ENCODE assay signal across 8 mouse cellular contexts in the genomic region with DNA sequence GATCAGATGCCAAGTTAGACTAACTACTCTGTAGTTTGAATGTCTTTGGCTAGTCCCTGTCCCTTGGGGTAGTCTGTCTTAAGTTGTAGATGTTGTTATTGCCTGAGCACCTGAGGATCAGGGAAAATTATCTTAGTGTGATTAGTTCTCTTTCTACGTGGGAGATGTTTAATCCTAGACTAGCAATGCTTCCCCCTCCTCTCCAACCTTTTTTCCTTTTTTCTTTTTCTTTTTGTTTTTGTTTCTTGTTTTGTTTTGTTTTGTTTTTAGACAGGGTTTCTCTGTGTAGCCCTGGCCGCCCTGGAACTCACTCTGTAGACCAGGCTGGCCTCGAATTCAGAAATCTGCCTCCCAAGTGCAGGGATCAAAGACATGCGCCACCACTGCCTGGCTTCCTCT. TPM values are rescaled to one million over a fixed set of nuclear protein-coding genes. Genes with fewer than 3 reads are reported as not detected.
DNase-seq lines count a peak whose midpoint lies in the region; ATAC-seq and TF ChIP-seq lines count a peak whose summit lies in the region.

A gene (minus strand): TSS at position 100 of the 399 bp plus-strand sequence.

- DNase-seq in neural tube, embryonic 11.5 days (ENCODE audit: low spot score), result no peak
- DNase-seq in neural tube, embryonic 10.5 days (ENCODE audit: extremely low spot score, low spot score), result no peak
- no peak for DNase-seq in heart, postnatal 10 days
- no peak for DNase-seq in limb, embryonic 11.5 days (ENCODE audit: low spot score)
- no peak for DNase-seq in right cerebral cortex, postnatal 14 days
- no peak for DNase-seq in kidney, adult 18-20 months

- peak within 1 kb of the TSS; percentile 75 for H3K4me3 ChIP-seq in neural tube, embryonic 11.5 days (ENCODE audit: low read depth, low read length)
- H3K4me3 ChIP-seq in embryonic fibroblast, embryonic 13.5 days (ENCODE audit: insufficient read depth, low read length), result peak within 1 kb of the TSS; percentile 64
- H3K4me3 ChIP-seq in limb, embryonic 11.5 days (ENCODE audit: low read depth, low read length), result peak within 1 kb of the TSS; percentile 75
- peak within 1 kb of the TSS; percentile 81 for H3K4me3 ChIP-seq in olfactory bulb, adult 2 months (ENCODE audit: insufficient read depth, low read depth, low read length)

- no peaks in the 10 kb centered on the region for H3K27me3 ChIP-seq in neural tube, embryonic 11.5 days (ENCODE audit: control insufficient read depth, insufficient read depth, low read length)
- no peaks in the 10 kb centered on the region for H3K27me3 ChIP-seq in limb, embryonic 11.5 days (ENCODE audit: control insufficient read depth, insufficient read depth, low read length)

- H3K4me2 ChIP-seq in neural tube, embryonic 11.5 days (ENCODE audit: low read depth), result peak within 1 kb of the TSS; percentile 97
- peak within 1 kb of the TSS; percentile 77 for H3K4me2 ChIP-seq in limb, embryonic 11.5 days (ENCODE audit: low read depth, severe bottlenecking)

- H3K9me3 ChIP-seq in neural tube, embryonic 11.5 days (ENCODE audit: control insufficient read depth, low read length), result no peaks in the 10 kb centered on the region
- no peaks in the 10 kb centered on the region for H3K9me3 ChIP-seq in limb, embryonic 11.5 days (ENCODE audit: control insufficient read depth, low read length)

- TF ChIP-seq CTCF in embryonic fibroblast, embryonic 13.5 days (IDR thresholded peaks at IDR 0.05; ENCODE audit: borderline replicate concordance, insufficient read depth, low read length), result no peak
- no peak for TF ChIP-seq CTCF in olfactory bulb, adult 2 months (IDR thresholded peaks at IDR 0.05; ENCODE audit: insufficient read depth, low read depth, low read length)

- peak within 1 kb of the TSS; percentile 92 for H3K27ac ChIP-seq in neural tube, embryonic 11.5 days (ENCODE audit: low read depth, low read length)
- H3K27ac ChIP-seq in embryonic fibroblast, embryonic 13.5 days (ENCODE audit: insufficient read depth, low read length), result peak within 1 kb of the TSS; percentile 83
- peak within 1 kb of the TSS; percentile 93 for H3K27ac ChIP-seq in limb, embryonic 11.5 days (replicated peaks; ENCODE audit: low read depth, low read length)
- peak within 1 kb of the TSS; percentile 65 for H3K27ac ChIP-seq in olfactory bulb, adult 2 months (ENCODE audit: insufficient read depth, low read depth, low read length)

- no peak for TF ChIP-seq POLR2A in embryonic fibroblast, embryonic 13.5 days (IDR thresholded peaks at IDR 0.05; ENCODE audit: low read depth, low read length)
- no peak for TF ChIP-seq POLR2A in olfactory bulb, adult 2 months (IDR thresholded peaks at IDR 0.05; ENCODE audit: insufficient read depth, low read depth, low read length)

- no peaks in the 10 kb centered on the region for H3K4me1 ChIP-seq in neural tube, embryonic 11.5 days (ENCODE audit: control insufficient read depth, insufficient read depth, low read length)
- H3K4me1 ChIP-seq in embryonic fibroblast, embryonic 13.5 days (ENCODE audit: control insufficient read depth, insufficient read depth, low read length), result no peaks in the 10 kb centered on the region; the same call in 1 of the 2 replicates
- H3K4me1 ChIP-seq in limb, embryonic 11.5 days (ENCODE audit: control insufficient read depth, insufficient read depth, low read length), result 0 out of 2 replicates have a peak, but pooled peaks cover 3% of the 10 kb centered on the region
- H3K4me1 ChIP-seq in olfactory bulb, adult 2 months (ENCODE audit: control insufficient read depth, insufficient read depth, low read length), result peaks cover 3% of the 10 kb centered on the region

- ATAC-seq in neural tube, embryonic 11.5 days (ENCODE audit: insufficient read depth, low FRiP score, low TSS enrichment), result no peak
- no peak for ATAC-seq in limb, embryonic 11.5 days (ENCODE audit: insufficient number of reproducible peaks, low FRiP score, low TSS enrichment, low read depth)

- 75% methylated on average over 4 of the region's 4 CpGs for WGBS in neural tube, embryonic 11.5 days
- WGBS in limb, embryonic 11.5 days, result 67% methylated on average over 4 of the region's 4 CpGs
- WGBS in olfactory bulb, adult 2 months, result 49% methylated on average over 4 of the region's 4 CpGs

- H3K36me3 ChIP-seq in neural tube, embryonic 11.5 days (ENCODE audit: control insufficient read depth, insufficient read depth, low read length), result no peaks in the 10 kb centered on the region
- no peaks in the 10 kb centered on the region for H3K36me3 ChIP-seq in limb, embryonic 11.5 days (ENCODE audit: control insufficient read depth, insufficient read depth, low read length)

- peak within 1 kb of the TSS; percentile 78 for H3K9ac ChIP-seq in neural tube, embryonic 11.5 days (ENCODE audit: low read length)
- peak within 1 kb of the TSS; percentile 95 for H3K9ac ChIP-seq in limb, embryonic 11.5 days (ENCODE audit: low read length)

- intact Hi-C loops in heart, postnatal 10 days (cut with DNase I), result no loop called here

RNA-seq across cellular contexts. Expression of the gene that starts here (rescaled TPM):
- 47.2 and 47.8 TPM in 2 replicates for polyA plus RNA-seq in neural tube, embryonic 11.5 days (2014; fragmentation: Nextera tagmentation; extraction: Ambion mirVana)
- 35.6 and 53.6 TPM in 2 replicates for polyA plus RNA-seq in embryonic fibroblast, embryonic 13.5 days (2011; ENCODE audit: insufficient read length, low read depth, missing spikeins)
- 10 to 100 TPM; 74.6 to 83.4 TPM for total RNA-seq in heart, postnatal 10 days (2021)
- 35.2 and 35.8 TPM in 2 replicates for polyA plus RNA-seq in limb, embryonic 11.5 days (2014; fragmentation: Nextera tagmentation; extraction: Ambion mirVana)
- polyA plus RNA-seq in olfactory bulb, adult 2 months (2012; ENCODE audit: insufficient read depth, insufficient read length, low replicate concordance, missing spikeins), result not detected in 2 replicates

Comparison
In these comparisons a context has a peak if more than half of its experiments do, and no peak if none do; other contexts are left out.
1. RNA of the gene that starts here (polyA plus RNA-seq): 35.6 to 53.6 TPM in embryonic fibroblast, embryonic 13.5 days, 47.2 to 47.8 TPM in neural tube, embryonic 11.5 days and 35.2 to 35.8 TPM in limb, embryonic 11.5 days; not detected in olfactory bulb, adult 2 months; every median in the first group is over 10 times any median in the second.
2. Peak in every context shown above with its lines, with median percentiles within 50 percentile points of each other: H3K27ac ChIP-seq and H3K4me3 ChIP-seq.